Mouse (Mus musculus): ENCODE results near the gene Map3k5.
A peak's percentile ranks its signal among the peaks of the same experiment; 100 is the strongest.

Map3k5 gene

GRCm38 (mm10) chr10:20060320-20060970 is 126.2 kb downstream of the Map3k5 start:
- DNase-seq, result no peak

DNA sequence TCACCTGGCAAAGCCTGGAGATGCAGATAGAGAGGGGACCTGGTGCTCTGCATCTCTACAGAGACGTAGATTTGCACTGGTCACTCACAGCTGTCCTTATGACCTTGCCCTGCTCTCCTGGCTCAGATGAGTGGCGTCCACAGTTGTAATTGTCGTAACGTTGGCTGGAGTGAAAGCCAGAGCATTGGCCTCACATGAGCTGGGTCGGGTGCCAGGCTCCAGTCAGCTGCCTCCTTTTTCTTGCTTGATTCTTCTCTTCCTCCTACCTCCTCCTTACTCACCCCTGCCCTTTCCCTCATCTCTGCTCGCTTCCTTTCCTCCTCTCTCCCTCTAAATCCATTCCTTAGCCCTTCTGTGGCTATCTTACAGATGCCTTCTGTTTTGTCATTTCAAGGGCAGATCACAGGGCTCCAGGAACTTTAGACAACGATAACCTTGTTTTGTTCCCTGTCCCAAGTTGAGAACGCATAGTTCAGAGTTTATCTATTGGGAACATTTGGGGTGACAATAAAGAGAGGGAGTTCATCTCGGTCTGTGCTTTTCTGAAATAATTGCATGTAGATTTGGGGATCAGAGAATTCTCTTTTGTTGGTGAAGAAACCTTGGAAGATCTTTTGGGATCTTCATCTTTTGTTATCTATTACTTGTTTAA is 130.4 kb downstream of the Map3k5 start:
- DNase-seq, result no peak

- DNase-seq, result no peak
Observed at GRCm38 (mm10) chr10:20066069-20066665, 131.9 kb downstream of the Map3k5 start.

DNA sequence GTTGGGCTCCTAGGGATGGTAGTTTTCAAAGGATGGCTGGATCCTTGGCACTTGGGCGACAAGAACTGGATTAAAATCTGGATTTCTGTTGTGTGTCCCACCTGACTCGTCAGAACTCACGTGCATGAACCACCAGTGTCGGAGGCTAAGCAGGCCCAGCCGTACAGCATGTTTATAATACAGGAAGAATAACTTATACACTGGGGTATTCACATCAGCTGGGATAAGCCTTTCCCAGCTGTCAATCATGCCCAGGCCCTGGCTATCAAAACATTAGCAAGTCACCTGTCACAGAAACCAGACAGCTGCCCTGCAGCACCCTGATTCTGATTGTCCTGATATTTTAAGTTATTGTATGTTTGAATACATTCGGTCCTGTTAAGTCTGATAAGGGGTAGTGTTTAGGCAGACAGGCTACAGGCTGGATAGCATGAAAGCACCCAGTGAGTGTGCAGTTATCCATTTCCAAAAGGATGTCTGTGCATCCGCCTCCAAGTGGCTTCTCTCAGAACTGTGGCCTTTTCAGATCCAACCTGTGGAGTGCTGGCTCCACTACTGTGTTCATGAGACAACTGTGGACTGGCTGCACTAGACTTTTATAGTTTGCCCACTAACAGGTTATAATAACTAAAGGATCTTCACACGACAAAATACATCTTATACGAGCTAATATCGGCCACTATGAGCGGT is 135.6 kb downstream of the Map3k5 start:
- no peak for DNase-seq

GRCm38 (mm10) chr10:20070576-20071109 is 136.4 kb downstream of the Map3k5 start:
- no peak for DNase-seq

DNA sequence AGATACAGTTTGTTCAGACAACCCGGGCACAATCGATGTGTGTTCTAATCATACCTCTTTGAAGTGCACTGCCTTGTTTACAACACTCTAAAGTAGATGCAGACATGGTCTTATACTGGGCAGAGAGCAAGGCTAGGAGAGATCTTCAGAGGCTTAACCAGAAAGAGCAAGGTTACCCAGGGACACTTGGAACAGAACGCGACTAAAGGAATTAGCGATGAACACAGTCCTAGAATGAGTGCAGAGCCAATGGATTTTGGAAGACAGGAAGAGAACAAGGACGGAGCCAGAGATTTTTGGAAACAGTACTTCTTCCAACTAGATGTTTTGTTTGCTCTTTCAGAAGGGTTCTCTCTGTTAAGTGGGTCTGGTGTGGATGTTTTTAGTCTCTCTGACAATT is 137.4 kb downstream of the Map3k5 start:
- DNase-seq, result no peak

- peak; percentile 90 for DNase-seq
Observed at GRCm38 (mm10) chr10:20073236-20073893, 139.1 kb downstream of the Map3k5 start.

DNA sequence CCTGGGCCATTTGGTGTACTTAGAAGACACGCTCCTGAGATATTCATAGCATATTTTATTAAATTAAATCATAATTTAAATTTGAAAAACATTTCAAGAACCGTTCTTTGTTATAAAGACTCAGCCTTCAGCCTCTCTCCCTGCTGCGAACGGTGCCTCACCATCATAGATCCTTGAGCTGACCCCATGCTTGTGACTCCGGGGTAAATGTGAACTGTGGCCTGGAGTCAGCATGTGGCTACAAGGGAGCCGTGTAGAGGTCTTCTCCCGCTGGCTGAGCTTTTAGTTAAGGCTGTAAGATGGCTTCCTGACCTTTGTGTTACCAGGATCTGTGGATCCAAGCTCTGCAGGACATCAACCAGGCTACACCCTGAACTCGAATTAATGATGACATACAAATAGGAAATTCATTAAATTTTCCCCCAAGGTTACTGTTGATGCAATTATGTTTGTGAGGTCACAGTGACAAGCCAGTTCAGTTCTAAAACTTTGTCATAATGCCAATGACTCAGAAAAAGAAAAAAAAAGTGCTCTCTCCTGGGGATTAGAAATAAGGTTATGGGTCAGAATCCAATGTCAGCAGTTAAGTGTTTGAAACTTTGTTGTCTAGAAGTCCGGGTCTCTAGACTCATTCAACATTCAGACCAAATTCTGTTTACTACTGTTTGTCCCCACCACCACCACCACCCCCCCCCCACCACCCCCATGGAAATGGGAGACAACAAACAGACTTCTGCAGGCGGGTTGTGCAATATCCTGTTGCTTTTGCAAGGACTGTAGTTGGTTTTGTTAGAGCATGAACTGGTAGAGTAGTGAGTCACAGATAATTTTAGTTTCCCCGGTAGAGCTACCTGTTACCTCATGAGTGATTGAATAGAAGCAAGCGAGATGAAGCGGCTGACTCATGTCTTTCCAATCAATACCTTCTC is 142.5 kb downstream of the Map3k5 start:
- peak; percentile 73 for DNase-seq

GRCm38 (mm10) chr10:20078350-20078749 is 144.1 kb downstream of the Map3k5 start:
- DNase-seq, result no peak

GRCm38 (mm10) chr10:20087841-20088240 is 153.6 kb downstream of the Map3k5 start:
- no peak for DNase-seq

DNA sequence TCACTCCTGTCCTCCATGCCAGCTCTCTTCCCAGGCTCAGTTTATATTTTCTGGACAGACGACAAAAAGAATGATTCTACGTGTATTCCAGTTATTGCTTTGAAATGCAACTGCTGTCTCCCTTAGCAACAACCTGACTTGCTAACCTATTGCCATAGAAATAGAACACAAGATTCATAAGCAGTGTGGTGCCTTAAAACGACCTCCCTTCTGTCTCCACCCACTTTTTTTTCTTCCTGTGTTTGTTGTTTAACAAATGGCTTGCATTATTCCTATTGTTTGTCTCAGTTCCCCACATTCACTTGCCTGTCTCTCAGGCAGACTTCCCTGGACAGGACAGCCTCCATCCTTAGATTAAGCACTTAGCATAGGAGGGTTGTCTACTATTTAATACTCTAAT is 154.8 kb downstream of the Map3k5 start:
- no peak for DNase-seq

- DNase-seq, result no peak
Observed at GRCm38 (mm10) chr10:20090171-20090570, 155.9 kb downstream of the Map3k5 start.

DNA sequence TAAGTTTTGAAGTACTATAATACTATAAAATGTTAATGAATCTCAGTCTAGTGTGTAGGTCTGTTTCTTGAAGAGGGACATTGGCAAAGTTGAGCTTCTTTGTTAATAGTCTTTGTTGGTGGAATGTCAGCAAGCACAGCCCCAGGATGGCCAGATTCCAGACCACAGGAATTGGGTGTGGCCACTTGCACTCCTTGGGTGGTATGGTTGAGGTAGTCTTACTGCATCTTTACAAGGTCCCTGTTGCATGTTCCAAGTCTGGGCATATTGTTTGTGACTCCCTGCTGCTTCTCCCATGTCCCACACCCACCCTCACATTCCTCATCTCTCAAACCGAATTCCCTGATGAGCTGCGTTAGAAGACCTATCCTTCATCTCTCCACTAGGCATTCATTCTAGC is 157.1 kb downstream of the Map3k5 start:
- DNase-seq, result peak; percentile 67

DNA sequence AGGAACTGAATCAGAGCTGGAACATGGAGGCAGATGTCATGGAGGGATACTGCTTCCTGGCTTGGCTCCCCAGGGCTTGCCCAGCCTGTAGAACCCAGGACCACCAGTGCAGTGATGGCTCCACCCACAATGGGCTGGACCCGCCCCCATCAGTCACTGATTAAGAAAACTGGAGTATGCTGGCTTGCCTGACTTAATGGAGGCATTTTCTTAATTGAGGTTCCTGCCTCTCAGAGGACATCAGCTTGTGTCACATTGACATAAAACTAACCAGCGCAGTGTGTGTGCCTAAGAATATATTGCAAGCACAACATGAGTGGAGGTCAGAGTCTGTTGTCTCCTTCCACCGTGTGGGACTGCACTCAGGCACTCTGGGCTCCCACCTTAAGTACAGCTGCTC is 158.1 kb downstream of the Map3k5 start:
- DNase-seq, result no peak

GRCm38 (mm10) chr10:20101456-20101855 is 167.2 kb downstream of the Map3k5 start:
- no peak for DNase-seq

- DNase-seq, result peak; percentile 96
Observed at GRCm38 (mm10) chr10:20104271-20104931, 170.1 kb downstream of the Map3k5 start.

GRCm38 (mm10) chr10:20105575-20105974 is 171.3 kb downstream of the Map3k5 start:
- DNase-seq, result no peak

DNA sequence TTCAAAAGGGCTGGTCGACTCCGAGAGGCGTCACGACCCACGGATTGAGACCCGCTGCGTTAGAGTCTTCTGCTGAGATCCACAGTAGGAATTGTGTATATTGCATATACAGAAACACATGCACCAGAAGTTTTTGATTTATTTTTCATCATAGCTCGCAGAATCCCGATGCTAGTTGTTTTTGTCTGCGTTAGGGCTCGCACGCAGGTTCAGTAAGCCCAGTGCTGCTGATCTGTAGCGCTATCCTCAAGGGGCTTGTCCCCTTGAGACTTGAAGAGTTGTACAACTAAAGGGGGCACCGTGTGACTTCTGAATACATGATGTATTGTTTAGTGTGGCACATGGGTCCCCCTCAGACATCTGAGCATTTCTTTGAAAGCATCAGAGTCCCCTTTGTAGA is 172.8 kb downstream of the Map3k5 start:
- DNase-seq, result no peak

DNA sequence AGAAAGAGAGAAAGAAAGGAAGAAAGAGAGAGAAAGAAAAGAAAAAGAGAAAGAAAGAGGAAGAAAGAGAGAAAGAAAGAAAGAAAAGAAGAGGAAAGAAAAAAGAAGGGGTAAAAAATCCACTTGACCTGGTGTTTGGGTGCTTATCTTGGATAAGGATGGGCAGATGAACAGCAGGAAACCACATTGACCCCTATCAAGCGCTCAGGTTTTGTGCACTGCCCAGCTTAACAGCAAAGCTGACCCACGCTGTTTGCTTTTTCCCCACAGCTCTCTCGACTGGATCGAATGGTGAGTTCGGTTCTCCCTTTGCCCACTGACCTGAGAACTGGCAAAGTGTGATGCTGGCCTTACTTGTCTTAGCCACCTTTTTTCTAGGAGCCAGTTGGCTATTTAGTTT is 177.2 kb downstream of the Map3k5 start:
- DNase-seq, result no peak

- no peak for DNase-seq
Observed at GRCm38 (mm10) chr10:20112026-20112973, 178.0 kb downstream of the Map3k5 start.
